Mouse (Mus musculus): ENCODE data around the gene Gpr3.

DNA sequence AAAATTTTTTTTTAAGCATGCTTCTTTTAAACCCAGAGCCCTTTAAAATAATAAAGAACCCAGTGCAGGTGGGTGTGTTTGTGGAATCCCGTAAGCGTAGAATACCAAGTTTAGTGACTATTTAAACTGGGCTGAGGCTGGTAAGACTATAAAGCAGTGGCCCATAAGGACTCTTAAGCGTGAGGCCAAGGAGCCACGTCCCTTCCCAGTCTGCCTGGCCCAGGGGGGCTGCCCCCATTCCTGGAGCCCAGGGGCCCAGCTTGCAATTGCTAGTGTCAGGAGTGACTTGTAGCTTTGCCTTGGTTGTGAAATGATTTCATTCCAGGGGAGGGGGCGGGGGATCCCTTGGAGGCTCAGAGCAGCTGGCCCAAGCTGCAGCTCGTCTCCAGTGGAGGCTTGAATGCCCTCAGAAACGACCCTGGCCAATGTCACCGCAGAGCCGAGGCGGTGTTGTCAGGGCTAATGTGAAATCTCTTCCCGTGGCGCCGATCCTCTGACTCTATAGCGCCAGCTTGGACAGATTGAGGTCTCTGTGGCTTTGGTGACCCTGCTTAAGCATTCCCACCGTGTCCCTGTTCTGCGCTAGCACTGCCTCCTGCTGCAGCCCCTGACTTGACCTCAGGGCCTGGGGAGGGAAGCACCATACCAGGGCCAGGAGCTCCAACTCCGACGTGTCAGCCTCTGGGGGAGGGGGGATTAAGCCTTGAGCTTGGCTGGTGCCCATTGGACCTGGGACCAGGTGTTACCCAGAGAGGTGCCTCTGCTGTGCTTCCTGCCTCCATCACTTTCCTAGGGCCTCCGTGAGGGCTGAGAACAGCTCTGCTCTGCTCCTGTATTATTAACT lies 13.8 kb downstream of the Gpr3 start:
- no peak for TF ChIP-seq CTCF (IDR thresholded peaks at IDR 0.05; ENCODE audit: low read depth, low read length)
- TF ChIP-seq POLR2A (IDR thresholded peaks at IDR 0.05; ENCODE audit: borderline replicate concordance, low read depth, low read length) = no peak
